Mouse (Mus musculus) forebrain, embryonic 12.5 days (tissue): Measurements from ENCODE around the gene Satb1. TPM values are rescaled to one million over a fixed set of nuclear protein-coding genes. Genes with fewer than 3 reads are reported as not detected.

Source experiments
- ATAC-seq: fragments of 200-750 bp; cut with Nextera tagmentation; 2 replicates; pipeline ENCODE4 v1.8.0; 2017; ENCODE audit warnings: moderate TSS enrichment; ENCODE audit not compliant: low FRiP score
- H3K27ac ChIP-seq: fragments of 300-500 bp; sonication (generic); 2 replicates; pipeline ENCODE4 v1.5.1; 2016; ENCODE audit warnings: mild to moderate bottlenecking
- H3K27me3 ChIP-seq: fragments of 300-500 bp; sonication (generic); 2 replicates; pipeline ENCODE4 v1.6.1; 2016; ENCODE audit warnings: mild to moderate bottlenecking
- H3K36me3 ChIP-seq: fragments of 300-500 bp; sonication (generic); replicated peaks from 2 replicates; pipeline ENCODE4 v1.6.1; 2016; ENCODE audit warnings: mild to moderate bottlenecking
- H3K4me1 ChIP-seq: fragments of 300-500 bp; sonication (generic); 2 replicates; pipeline ENCODE4 v1.6.1; 2016
- H3K4me2 ChIP-seq: fragments of 300-500 bp; sonication (generic); 2 replicates; pipeline ENCODE4 v1.6.1; 2016; ENCODE audit warnings: mild to moderate bottlenecking, moderate library complexity
- H3K4me3 ChIP-seq: fragments of 300-500 bp; sonication (generic); replicated peaks from 2 replicates; pipeline ENCODE4 v1.5.1; 2016; ENCODE audit warnings: mild to moderate bottlenecking
- H3K9ac ChIP-seq: fragments of 300-500 bp; sonication (generic); 2 replicates; pipeline ENCODE4 v1.6.1; 2016; ENCODE audit warnings: mild to moderate bottlenecking
- H3K9me3 ChIP-seq: fragments of 300-500 bp; sonication (generic); 2 replicates; pipeline ENCODE4 v1.6.1; 2016
- WGBS: fragments of 180-500 bp; shearing (Covaris S2); methylation state at CpG from one replicate; pipeline ENCODE4 v1.1.7; 2016; 5-methylcytosine and 5-hydroxymethylcytosine counted together
- polyA plus RNA-seq: library from polyadenylated mRNA; unstranded; fragments of >200 nt; fragmentation: Nextera tagmentation; extraction: Ambion mirVana; gene quantifications from 2 replicates; pipeline ENCODE4 v1.2.1, GENCODE M21; 2016

Satb1 gene
- polyA plus RNA-seq, 1 experiment from 2014 or later: 37.9 TPM

DNA sequence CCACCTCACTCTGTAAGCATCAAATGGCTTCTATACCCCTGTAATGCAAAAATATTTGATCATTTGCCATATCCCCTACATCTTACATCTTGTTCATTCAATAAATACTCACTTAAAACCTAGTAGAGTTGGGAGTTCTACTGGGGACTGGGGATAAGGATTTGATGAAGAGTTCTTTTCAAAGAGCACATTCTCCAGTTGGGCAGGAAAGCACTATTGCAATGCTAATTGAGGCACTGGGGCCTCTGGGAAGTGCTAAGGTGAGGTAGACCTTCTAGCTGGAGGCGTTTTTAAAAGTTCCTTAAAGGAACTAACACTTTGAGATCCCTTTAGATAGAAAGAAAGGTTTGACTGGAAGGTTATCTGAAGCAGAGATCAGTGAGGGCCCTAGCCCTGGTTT lies 3.8 kb upstream of the Satb1 start:
- no peaks in the 10 kb centered on the region for H3K9me3 ChIP-seq
- no peaks in the 10 kb centered on the region for H3K36me3 ChIP-seq
- H3K9ac ChIP-seq: no peak overlapping the region
- peaks cover 29% of the 10 kb centered on the region for H3K27me3 ChIP-seq
- WGBS: 8% methylated on average over 1 of the region's 1 CpGs
- ATAC-seq: no peak
- no peak overlapping the region for H3K4me2 ChIP-seq
- no peak overlapping the region for H3K4me3 ChIP-seq
- no peak overlapping the region for H3K27ac ChIP-seq
- H3K4me1 ChIP-seq: peaks cover 13% of the 10 kb centered on the region

DNA sequence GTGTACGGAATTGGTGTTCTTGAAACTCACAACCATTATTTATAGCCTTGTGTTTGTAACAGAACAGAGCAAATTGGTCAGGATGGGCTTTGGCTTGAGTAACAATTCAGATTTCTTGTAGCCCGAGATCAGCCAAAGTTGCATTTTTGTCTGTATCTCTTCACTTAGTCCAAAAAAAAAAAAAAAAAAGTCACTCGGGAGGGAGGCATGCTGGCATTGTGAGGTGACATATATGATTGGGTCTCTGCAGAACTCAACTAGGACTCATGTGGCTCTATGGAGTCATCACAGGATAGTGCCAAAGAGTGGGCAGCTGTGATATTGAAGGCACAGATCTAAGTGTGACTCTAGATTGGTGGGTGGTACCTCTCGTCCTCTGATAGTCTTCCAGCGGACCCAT lies 3.2 kb upstream of the Satb1 start:
- Histone ChIP-seq H3K4me3 (no peak overlapping the region), H3K9ac (no peak overlapping the region), H3K27me3 (peaks cover 36% of the 10 kb centered on the region), H3K4me1 (peaks cover 20% of the 10 kb centered on the region), H3K27ac (no peak overlapping the region), H3K4me2 (no peak overlapping the region), H3K36me3 (no peaks in the 10 kb centered on the region), H3K9me3 (no peaks in the 10 kb centered on the region)
- 90% methylated on average over 5 of the region's 5 CpGs for WGBS
- ATAC-seq: no peak

DNA sequence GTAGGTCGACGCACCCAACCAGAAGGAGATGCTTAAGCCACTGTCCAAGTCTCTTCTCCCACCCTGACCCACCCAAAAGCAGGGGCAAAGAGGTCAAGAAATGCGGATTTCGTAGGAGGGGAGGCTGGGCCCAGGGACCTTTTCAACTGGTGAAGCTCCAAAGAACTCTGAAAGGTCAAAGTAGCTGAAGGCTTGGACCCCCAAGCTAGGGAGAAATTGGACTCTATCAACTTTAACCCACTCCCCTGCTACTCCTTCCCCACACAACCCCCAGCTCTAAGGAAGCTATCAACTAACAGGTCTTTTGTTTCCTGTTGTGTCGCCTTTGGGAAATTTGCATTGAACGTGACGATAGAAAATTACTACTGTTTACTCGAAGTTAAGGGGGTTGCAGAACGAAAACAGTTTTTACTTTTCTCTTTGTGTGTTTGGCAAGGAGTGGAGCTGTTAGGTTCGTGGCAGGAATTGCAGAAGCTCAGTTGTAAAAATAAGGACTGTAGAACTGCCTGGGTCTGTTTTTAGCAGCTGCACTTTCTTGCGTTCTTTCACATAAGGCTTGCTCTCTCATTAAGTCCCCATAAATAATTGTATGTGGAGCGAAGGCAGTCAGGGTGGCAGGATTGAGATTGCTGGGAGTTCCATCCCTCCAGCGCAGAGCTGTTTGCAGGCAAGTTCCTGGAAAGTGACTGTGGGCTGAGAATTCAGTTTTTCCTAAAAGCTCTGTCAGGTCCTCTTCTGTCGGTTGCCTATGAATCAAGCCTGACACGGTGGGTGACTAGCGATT lies 680 bp upstream of the Satb1 start:
- Histone ChIP-seq H3K27ac (no peak overlapping the region), H3K36me3 (no peaks in the 10 kb centered on the region), H3K27me3 (peaks cover 42% of the 10 kb centered on the region), H3K9ac (peak overlapping the region; percentile 72; the same call in 1 of the 2 replicates), H3K4me1 (peaks cover 20% of the 10 kb centered on the region), H3K9me3 (no peaks in the 10 kb centered on the region), H3K4me3 (peak overlapping the region; percentile 82), H3K4me2 (peak overlapping the region; percentile 97)
- 2% methylated on average over 16 of the region's 16 CpGs for WGBS
- no peak for ATAC-seq

DNA sequence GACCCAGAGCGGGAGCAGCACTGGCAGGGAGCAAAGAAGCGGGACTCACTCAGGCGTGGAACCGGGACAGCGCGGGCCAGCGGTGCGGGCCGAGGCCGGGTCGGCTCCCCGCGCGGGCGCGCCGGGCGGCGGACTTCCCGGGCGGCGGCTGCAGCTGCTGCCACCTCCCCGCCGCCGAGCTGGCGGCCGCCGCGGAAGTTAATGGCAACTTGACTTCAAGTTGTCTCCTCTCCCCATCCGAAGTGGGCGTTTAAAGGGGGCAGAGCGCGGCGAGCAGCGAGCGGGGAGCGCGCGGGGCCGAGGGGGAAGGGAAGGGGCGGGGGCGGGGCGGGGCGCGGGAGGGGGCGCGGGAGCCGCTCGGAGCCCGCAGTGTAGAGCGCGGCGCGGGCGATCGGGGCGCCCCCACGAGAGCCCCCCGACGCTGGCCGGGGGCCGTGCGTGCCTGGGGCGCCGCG lies 642 bp downstream of the Satb1 start:
- Histone ChIP-seq H3K9me3 (no peaks in the 10 kb centered on the region), H3K9ac (peak overlapping the region; percentile 72), H3K4me2 (peak overlapping the region; percentile 97), H3K27me3 (peaks cover 42% of the 10 kb centered on the region), H3K4me3 (peak overlapping the region; percentile 82), H3K36me3 (no peaks in the 10 kb centered on the region), H3K27ac (no peak overlapping the region; the same call in 1 of the 2 replicates), H3K4me1 (peaks cover 20% of the 10 kb centered on the region)
- 0% methylated on average over 30 of the region's 66 CpGs for WGBS
- ATAC-seq: peak; percentile 81

DNA sequence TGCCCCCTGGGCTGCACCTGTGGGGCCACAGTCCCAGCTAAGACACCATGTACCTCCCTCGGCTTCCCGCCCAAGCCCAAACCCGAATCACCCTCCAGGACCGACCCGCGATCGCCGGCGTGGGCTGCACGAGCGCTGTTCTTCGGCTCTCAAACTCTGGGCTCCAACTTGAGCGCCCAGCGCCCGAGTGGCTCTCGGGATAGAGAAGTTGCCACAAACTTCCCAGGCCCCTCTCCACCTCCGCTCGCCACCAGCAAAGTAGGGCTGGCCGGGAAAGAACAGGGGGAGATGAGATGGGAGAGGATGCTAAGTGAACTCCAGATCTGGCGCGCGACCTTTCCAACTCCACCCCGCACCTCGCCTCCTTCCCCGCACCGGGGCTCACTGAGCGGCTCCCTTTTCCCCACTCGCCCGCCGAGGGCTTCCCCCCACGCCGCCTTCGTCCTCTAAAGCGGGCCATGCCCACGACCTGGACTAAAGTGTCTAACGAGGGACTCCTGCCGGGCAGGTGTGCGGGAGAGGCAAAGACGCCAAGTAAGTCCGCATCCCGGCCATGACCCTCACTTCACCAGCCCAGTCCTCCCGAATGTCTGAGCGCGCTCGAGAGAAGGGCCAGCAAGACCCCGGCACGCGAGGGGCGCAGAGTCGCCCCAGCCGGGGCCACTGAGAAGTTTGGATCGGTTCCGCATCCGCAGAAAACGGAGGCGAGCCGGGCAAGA lies 1.2 kb downstream of the Satb1 start:
- under 1% methylated on average over 57 of the region's 57 CpGs for WGBS
- H3K9ac ChIP-seq: peak overlapping the region; percentile 72
- no peaks in the 10 kb centered on the region for H3K36me3 ChIP-seq
- peak; percentile 27; the same call in 1 of the 2 replicates for ATAC-seq
- no peak overlapping the region for H3K27ac ChIP-seq
- peak overlapping the region; percentile 82 for H3K4me3 ChIP-seq
- peaks cover 42% of the 10 kb centered on the region for H3K27me3 ChIP-seq
- H3K9me3 ChIP-seq: no peaks in the 10 kb centered on the region
- peaks cover 20% of the 10 kb centered on the region for H3K4me1 ChIP-seq
- peak overlapping the region; percentile 97 for H3K4me2 ChIP-seq

DNA sequence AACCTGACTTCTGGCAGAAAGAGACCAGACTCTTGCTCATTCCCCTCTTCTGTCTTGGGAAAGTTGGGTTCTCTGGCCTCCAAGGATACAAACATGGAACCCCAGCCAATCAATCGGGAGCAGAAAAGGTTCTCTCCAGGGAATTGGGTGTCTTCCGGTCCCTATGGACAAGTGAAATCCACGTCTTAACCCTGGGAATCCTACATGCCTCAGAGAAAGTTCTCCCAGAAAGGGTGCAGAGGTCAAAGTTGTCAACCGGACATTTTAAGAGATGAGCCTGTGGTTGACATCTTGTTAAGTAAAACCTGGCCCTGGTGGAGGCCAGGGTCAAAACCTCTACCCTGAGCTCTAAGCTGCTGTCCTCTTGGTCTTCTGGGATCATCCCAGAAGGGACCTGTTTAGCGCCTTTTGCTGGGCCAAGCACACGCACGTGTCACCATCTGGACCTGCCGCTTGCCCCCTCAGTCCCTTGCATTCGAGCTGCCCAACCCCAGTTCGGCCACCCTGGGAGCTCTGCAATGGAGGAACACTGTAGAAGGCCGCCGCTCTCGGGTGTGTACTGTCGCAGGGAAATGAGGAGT lies 1.9 kb downstream of the Satb1 start:
- 12% methylated on average over 14 of the region's 14 CpGs for WGBS
- Histone ChIP-seq H3K4me3 (peak overlapping the region; percentile 82), H3K36me3 (no peaks in the 10 kb centered on the region), H3K9me3 (no peaks in the 10 kb centered on the region), H3K27ac (no peak overlapping the region), H3K4me1 (peaks cover 20% of the 10 kb centered on the region), H3K4me2 (peak overlapping the region; percentile 97), H3K9ac (peak overlapping the region; percentile 72; the same call in 1 of the 2 replicates), H3K27me3 (peaks cover 48% of the 10 kb centered on the region)
- ATAC-seq: peak; percentile 17; the same call in 1 of the 2 replicates

DNA sequence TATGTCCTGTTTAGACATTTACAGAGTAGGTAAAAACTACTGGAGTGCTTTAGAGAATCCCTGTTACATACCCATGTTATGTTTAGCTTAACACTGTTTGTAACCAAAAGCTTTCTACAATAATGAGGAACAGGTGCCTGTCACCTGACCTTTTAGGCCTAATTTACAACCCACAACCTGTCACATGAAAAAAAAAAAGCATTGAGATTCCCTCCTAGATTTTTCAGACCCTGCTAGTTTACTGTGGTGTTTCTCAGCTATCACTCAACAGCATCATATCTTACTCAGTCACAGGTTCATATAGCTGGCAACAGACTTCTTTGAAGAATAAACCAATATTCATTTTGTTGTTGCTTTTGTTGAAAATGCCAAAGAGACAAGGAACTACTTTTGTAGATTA lies 3.7 kb downstream of the Satb1 start:
- H3K4me1 ChIP-seq: peaks cover 20% of the 10 kb centered on the region
- H3K4me2 ChIP-seq: no peak overlapping the region
- H3K27ac ChIP-seq: no peak overlapping the region
- peaks cover 36% of the 10 kb centered on the region for H3K27me3 ChIP-seq
- no peaks in the 10 kb centered on the region for H3K36me3 ChIP-seq
- H3K4me3 ChIP-seq: no peak overlapping the region
- H3K9ac ChIP-seq: no peak overlapping the region
- no peaks in the 10 kb centered on the region for H3K9me3 ChIP-seq
- no peak for ATAC-seq

DNA sequence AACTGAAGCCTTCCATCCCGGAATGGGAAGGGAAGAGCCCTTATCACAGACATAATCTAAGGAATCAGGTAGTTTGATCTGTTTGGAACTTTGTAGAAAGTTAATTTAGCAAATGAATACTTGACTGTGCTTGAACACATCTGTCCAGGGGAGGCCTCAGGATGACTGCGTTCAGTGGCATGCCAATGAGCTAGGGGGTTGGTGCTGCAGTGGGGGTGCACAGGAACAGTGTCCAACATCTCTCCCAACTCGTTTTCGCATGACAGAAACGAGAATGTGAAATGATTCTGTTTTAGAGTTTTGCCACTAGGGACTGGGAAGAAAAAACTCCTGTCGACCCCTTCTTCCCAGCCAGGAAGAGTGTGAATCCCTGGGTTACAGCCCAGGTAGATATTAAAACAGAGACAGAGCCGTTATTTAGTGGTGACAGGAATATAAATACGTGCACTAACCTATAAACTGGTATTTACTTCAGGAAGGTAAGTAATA lies 5.1 kb downstream of the Satb1 start:
- H3K36me3 ChIP-seq: no peaks in the 10 kb centered on the region
- no peak overlapping the region for H3K9ac ChIP-seq
- no peak overlapping the region for H3K4me3 ChIP-seq
- H3K27ac ChIP-seq: no peak overlapping the region
- ATAC-seq: no peak
- H3K27me3 ChIP-seq: peaks cover 24% of the 10 kb centered on the region
- no peak overlapping the region for H3K4me2 ChIP-seq
- no peaks in the 10 kb centered on the region for H3K9me3 ChIP-seq
- WGBS: 76% methylated on average over 8 of the region's 8 CpGs
- H3K4me1 ChIP-seq: peaks cover 9% of the 10 kb centered on the region

DNA sequence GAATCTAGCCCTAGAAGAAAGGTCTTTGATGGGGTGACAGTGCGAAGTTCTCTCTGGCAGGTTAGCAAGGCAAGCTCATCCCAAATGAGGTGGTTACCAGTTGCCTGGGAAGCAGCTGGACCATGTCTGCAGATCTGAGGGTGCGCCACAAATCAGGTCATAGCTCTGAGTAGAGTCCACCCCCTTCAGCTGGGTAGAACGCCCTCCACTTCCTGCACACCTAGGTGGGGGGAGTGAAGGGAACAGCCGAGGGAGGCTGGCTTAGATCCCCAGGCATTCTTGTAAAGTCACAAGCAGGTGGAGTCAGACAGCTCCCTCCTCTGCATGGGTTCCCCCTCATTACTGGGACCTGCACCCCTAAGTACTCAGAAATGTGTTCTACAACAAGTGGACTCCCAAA lies 6.6 kb downstream of the Satb1 start:
- ATAC-seq: no peak
- Histone ChIP-seq H3K36me3 (no peaks in the 10 kb centered on the region), H3K27ac (no peak overlapping the region), H3K27me3 (peaks cover 16% of the 10 kb centered on the region), H3K9me3 (no peaks in the 10 kb centered on the region), H3K4me3 (no peak overlapping the region), H3K9ac (no peak overlapping the region), H3K4me1 (peaks cover 3% of the 10 kb centered on the region; the same call in 1 of the 2 replicates), H3K4me2 (no peak overlapping the region)
- 74% methylated on average over 4 of the region's 4 CpGs for WGBS

DNA sequence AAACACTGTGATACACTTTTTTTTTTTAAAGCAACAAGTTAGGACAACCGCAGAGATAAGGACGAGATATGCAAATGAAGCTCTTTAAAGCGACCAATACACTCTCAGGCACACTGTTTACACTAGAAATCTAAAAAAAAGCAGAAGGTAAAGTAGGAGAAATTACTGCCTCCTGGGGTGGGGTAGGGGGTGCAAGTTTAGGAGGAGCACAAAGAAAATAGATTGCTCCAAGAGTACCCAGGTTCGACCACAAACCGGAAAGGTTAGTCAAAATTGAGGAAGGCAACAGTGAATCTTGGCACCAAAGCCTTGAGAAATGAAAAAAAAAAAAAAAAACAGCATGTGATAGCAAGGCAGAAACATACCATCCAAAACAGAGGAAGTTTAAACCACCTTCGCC lies 18.8 kb downstream of the Satb1 start:
- no peaks in the 10 kb centered on the region for H3K9me3 ChIP-seq
- H3K4me1 ChIP-seq: peaks cover 13% of the 10 kb centered on the region
- H3K27ac ChIP-seq: no peak overlapping the region
- H3K27me3 ChIP-seq: no peaks in the 10 kb centered on the region
- no peak overlapping the region for H3K9ac ChIP-seq
- no peak overlapping the region for H3K4me2 ChIP-seq
- no peak overlapping the region for H3K4me3 ChIP-seq
- H3K36me3 ChIP-seq: no peaks in the 10 kb centered on the region
- no peak for ATAC-seq
- WGBS: 19% methylated on average over 6 of the region's 6 CpGs

DNA sequence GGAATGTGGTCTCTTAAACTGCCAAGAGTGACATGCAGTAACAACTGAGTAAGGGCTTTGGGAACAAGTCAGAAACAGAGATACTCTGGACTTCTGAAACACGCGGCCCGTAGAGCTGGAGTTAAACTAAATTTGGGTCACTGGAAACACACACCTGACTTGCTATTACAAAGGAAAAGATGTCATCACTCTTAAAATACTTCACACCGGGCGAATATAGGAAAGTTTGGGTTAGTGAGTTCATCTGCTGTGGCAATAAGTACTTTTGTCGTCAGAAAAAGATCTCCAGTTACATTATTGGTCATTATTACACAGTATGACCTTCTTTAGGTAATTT lies 19.3 kb downstream of the Satb1 start:
- 2% methylated on average over 6 of the region's 6 CpGs for WGBS
- Histone ChIP-seq H3K27me3 (no peaks in the 10 kb centered on the region), H3K27ac (peak overlapping the region; percentile 97), H3K9me3 (no peaks in the 10 kb centered on the region), H3K4me1 (peaks cover 13% of the 10 kb centered on the region), H3K9ac (peak overlapping the region; percentile 90), H3K4me3 (peak overlapping the region; percentile 92), H3K4me2 (peak overlapping the region; percentile 65), H3K36me3 (no peaks in the 10 kb centered on the region)
- no peak for ATAC-seq
